Mouse (Mus musculus) midbrain, embryonic 11.5 days (tissue): Measurements from ENCODE around the gene Kansl3. TPM values are rescaled to one million over a fixed set of nuclear protein-coding genes. Genes with fewer than 3 reads are reported as not detected.

ENCODE experiments used
- ATAC-seq: fragments of 200-750 bp; cut with Nextera tagmentation; 2 replicates; pipeline ENCODE4 v1.8.0; 2017; ENCODE audit warnings: moderate TSS enrichment, moderate library complexity; ENCODE audit not compliant: low FRiP score
- DNase-seq: peaks from one replicate; pipeline ENCODE4 v3.0.0; 2015; ENCODE audit warnings: low spot score; ENCODE audit errors: missing footprints
- H3K27ac ChIP-seq: fragments of 300-500 bp; sonication (generic); 2 replicates; pipeline ENCODE4 v1.5.1; 2014; ENCODE audit warnings: low read depth, low read length
- H3K27me3 ChIP-seq: fragments of 300-500 bp; sonication (generic); 2 replicates; pipeline ENCODE4 v1.6.1; 2014; ENCODE audit warnings: mild to moderate bottlenecking, low read length, moderate library complexity, mixed read lengths; ENCODE audit not compliant: control insufficient read depth, insufficient read depth
- H3K36me3 ChIP-seq: fragments of 300-500 bp; sonication (generic); 2 replicates; pipeline ENCODE4 v1.6.1; 2014; ENCODE audit warnings: mild to moderate bottlenecking, low read length, moderate library complexity, mixed read lengths; ENCODE audit not compliant: control insufficient read depth, insufficient read depth
- H3K4me1 ChIP-seq: fragments of 300-500 bp; sonication (generic); 2 replicates; pipeline ENCODE4 v1.6.1; 2014; ENCODE audit warnings: low read length; ENCODE audit not compliant: control insufficient read depth, insufficient read depth
- H3K4me2 ChIP-seq: fragments of 300-500 bp; sonication (generic); 2 replicates; pipeline ENCODE4 v1.6.1; 2014; ENCODE audit warnings: mild to moderate bottlenecking, moderate library complexity
- H3K4me3 ChIP-seq: fragments of 300-500 bp; sonication (generic); 2 replicates; pipeline ENCODE4 v1.5.1; 2014; ENCODE audit warnings: low read depth, low read length
- H3K9ac ChIP-seq: fragments of 300-500 bp; sonication (generic); 2 replicates; pipeline ENCODE4 v1.6.1; 2014; ENCODE audit warnings: low read length
- H3K9me3 ChIP-seq: fragments of 300-500 bp; sonication (generic); 2 replicates; pipeline ENCODE4 v1.6.1; 2016; ENCODE audit warnings: low read length; ENCODE audit not compliant: control insufficient read depth
- WGBS: fragments of 180-500 bp; shearing (Covaris S2); extraction: QIAGEN DNeasy Blood & Tissue Kit; methylation state at CpG from one replicate; pipeline ENCODE4 v1.1.7; 2014; 5-methylcytosine and 5-hydroxymethylcytosine counted together
- polyA plus RNA-seq: library from polyadenylated mRNA; unstranded; fragments of >200 nt; fragmentation: Nextera tagmentation; extraction: Ambion mirVana; gene quantifications from 2 replicates; pipeline ENCODE4 v1.2.1, GENCODE M21; 2014

The Kansl3 gene
- polyA plus RNA-seq, 1 experiment from 2014 or later = 33.9 TPM

DNA sequence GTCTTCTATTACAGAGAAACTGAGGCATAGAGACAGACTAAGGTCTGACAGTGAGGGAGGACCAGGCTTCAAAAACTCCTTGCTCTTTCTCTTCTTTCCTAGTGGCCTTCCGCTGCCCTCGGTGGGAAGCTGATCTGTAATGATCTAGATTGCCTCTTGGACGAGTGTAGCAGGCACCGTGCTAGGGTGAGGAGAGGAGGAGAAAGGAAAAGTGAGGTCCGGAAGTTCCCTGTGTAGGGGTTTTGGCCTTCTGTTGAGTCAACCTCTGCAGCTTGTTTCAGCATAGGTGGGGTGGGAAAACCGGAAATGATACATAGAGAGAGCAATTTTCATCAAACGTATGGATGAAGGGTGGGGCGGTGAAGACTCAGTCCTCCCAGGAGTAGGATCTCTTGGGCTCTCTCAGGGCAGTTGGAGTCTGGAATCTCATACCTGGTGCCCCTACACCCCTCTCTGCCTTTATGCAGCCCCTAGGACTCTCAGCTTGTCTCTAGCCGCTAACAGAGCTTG lies 60.0 kb downstream of the Kansl3 start:
- no peak overlapping the region for H3K4me3 ChIP-seq

DNA sequence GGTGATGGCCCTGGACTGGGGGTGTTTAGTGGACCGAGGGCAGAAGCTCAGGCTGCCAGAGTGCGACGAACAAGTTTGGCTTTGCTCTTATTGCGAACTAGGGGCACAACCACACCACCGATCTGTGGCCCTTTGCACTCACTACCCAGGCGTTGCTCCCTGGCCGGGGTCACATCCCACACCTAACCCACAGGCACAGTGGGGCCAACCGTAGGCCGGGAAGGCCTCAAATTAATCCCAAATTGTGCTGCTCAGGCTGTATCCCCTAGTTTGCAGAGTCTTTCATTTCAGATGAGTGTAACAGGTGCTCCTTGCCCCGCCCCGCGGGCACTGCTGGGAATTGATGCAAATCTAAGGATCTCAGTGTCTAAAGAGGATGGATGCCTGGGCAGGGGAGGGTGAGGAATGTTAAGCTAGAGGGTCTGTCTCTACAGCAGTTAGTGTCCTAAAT lies 60.5 kb downstream of the Kansl3 start:
- 5% methylated on average over 12 of the region's 12 CpGs for WGBS
- Histone ChIP-seq H3K9me3 (no peaks in the 10 kb centered on the region), H3K4me1 (peaks cover 8% of the 10 kb centered on the region), H3K4me2 (peak overlapping the region; percentile 97), H3K36me3 (no peaks in the 10 kb centered on the region), H3K4me3 (peak overlapping the region; percentile 54), H3K27ac (no peak overlapping the region), H3K9ac (peak overlapping the region; percentile 60; the same call in 1 of the 2 replicates), H3K27me3 (peaks cover 13% of the 10 kb centered on the region; the same call in 1 of the 2 replicates)
- DNase-seq (peak; percentile 88), ATAC-seq (no peak)

More for the DNA sequence above, 60.0 kb downstream of the Kansl3 start:
- no peak for DNase-seq
- H3K4me1 ChIP-seq = peaks cover 8% of the 10 kb centered on the region
- H3K4me2 ChIP-seq = no peak overlapping the region
- H3K9ac ChIP-seq = no peak overlapping the region
- H3K27ac ChIP-seq = no peak overlapping the region
- H3K36me3 ChIP-seq = no peaks in the 10 kb centered on the region
- WGBS = 61% methylated on average over 9 of the region's 9 CpGs
- H3K27me3 ChIP-seq = peaks cover 13% of the 10 kb centered on the region; the same call in 1 of the 2 replicates
- H3K9me3 ChIP-seq = no peaks in the 10 kb centered on the region
- ATAC-seq = no peak

DNA sequence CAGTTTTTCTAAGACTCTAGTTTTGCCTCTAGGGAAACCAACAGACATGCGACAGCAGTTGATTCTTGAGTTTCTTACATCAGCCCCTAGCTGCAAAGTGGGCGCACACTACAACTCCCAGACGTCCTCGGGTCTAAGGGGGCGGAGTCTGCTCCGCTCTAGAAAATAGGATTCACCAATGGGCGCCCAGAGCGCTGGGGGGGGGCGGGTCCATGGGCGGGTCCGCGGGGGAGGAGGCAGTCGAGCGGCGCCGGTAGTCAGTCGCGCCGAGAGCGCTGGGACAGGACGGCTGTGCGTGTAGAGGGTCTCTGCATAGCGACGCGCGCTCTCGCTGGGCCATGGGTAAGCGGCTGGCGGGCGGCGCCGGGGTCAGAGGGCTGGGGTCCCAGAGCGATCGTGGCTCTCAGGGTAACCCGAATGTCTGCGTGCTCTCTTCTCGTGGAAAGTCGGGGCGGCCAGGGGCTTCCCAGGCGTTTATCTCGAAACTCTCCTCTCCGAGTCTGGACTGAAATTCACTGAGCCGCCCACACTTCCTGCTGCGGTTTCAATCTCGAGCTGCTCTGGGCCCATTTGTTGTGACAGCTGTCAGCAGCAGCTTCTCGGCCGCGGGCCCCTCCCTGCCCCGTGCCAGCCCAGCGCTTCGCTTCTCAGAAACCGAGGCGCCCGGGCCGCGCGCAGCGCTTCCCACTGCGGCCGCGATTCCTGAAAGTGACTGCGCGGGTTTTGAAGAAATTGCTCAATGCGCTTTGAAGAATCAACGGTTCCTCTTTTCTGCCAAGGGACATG lies 61.3 kb downstream of the Kansl3 start, which contains the start of gene Arid5a:
Gene Arid5a, plus strand, starts transcription at position 239 of the 786 bp plus-strand sequence.
- H3K4me1 ChIP-seq = peaks cover 13% of the 10 kb centered on the region
- H3K4me3 ChIP-seq = peak within 1 kb of the TSS; percentile 54
- peak within 1 kb of the TSS; percentile 97 for H3K4me2 ChIP-seq
- no peaks in the 10 kb centered on the region for H3K36me3 ChIP-seq
- peak; percentile 99 for DNase-seq
- peak; percentile 94 for ATAC-seq
- no peaks in the 10 kb centered on the region for H3K9me3 ChIP-seq
- no peak within 1 kb of the TSS for H3K27ac ChIP-seq
- H3K27me3 ChIP-seq = peaks cover 18% of the 10 kb centered on the region; the same call in 1 of the 2 replicates
- WGBS = under 1% methylated on average over 65 of the region's 65 CpGs
- peak within 1 kb of the TSS; percentile 60 for H3K9ac ChIP-seq

DNA sequence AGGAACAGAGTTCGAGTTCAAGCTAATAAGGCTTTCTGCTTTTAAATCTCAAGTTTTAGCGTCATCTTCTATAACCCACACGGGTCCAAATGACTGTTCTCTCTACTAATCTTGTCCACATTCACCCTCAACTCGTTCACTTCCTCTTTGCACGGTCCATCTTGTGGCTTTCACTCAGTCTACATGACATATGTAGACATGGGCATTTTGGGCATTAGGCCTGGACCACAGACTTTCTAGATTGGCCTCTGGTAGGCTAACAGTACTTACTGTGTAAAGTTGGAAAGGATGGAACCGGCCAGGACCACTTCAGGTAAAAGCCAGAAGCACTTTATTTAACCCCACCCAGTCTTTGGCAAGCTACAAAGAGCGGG lies 61.9 kb downstream of the Kansl3 start:
- WGBS = 70% methylated on average over 7 of the region's 7 CpGs
- Histone ChIP-seq H3K4me3 (no peak overlapping the region), H3K27ac (no peak overlapping the region), H3K27me3 (peaks cover 18% of the 10 kb centered on the region; the same call in 1 of the 2 replicates), H3K36me3 (no peaks in the 10 kb centered on the region), H3K9ac (no peak overlapping the region), H3K4me1 (peaks cover 13% of the 10 kb centered on the region), H3K4me2 (no peak overlapping the region), H3K9me3 (no peaks in the 10 kb centered on the region)
- ATAC-seq = peak; percentile 34
- DNase-seq = no peak

DNA sequence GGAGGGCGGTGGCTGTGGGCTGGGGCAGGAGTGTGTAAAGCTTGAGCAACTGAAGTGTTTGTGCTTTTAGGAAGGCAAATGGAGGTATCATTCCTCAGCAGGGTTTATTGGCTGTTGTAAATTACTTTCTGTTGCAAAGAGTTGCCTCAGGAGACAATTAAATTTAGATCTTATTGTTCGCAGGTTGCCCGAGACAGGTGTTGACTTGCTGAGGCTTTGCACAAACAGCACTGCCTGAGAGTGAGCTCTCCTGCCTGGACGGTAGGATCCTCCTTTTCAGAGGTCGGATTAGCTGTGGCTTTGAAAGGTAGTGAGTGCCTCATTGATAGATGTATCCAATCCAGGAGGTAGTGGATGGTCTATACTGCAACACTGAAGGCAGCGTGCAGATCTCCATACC lies 62.9 kb downstream of the Kansl3 start:
- DNase-seq (peak; percentile 80), ATAC-seq (no peak)
- Histone ChIP-seq H3K27me3 (peaks cover 18% of the 10 kb centered on the region; the same call in 1 of the 2 replicates), H3K27ac (no peak overlapping the region), H3K9ac (no peak overlapping the region), H3K4me1 (peaks cover 13% of the 10 kb centered on the region), H3K36me3 (no peaks in the 10 kb centered on the region), H3K4me2 (no peak overlapping the region), H3K4me3 (no peak overlapping the region), H3K9me3 (no peaks in the 10 kb centered on the region)
- WGBS = 77% methylated on average over 6 of the region's 6 CpGs

DNA sequence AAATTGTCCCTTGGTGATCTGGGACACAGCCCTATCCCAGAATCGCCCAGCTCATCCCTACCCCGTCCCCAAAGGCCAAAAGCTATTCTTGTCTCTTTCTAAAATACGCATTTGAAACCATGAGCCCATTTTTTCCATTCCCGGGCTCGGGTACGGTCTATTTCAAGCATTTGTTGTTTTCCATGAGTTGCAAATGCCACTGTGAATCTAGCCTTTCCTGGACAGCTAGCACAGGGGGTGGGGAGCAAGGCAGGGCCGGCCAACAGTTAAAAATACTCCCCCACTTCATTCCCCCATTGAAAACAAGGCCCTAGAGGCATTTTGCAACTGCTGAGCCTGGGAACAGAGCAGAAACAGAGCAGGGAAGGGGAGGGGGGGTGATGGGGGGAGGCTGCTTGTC lies 64.2 kb downstream of the Kansl3 start:
- H3K27me3 ChIP-seq = peaks cover 18% of the 10 kb centered on the region; the same call in 1 of the 2 replicates
- H3K4me2 ChIP-seq = no peak overlapping the region
- no peaks in the 10 kb centered on the region for H3K9me3 ChIP-seq
- DNase-seq (peak; percentile 53), ATAC-seq (no peak)
- H3K27ac ChIP-seq = no peak overlapping the region
- no peak overlapping the region for H3K4me3 ChIP-seq
- 75% methylated on average over 7 of the region's 7 CpGs for WGBS
- no peaks in the 10 kb centered on the region for H3K36me3 ChIP-seq
- peaks cover 13% of the 10 kb centered on the region for H3K4me1 ChIP-seq
- H3K9ac ChIP-seq = no peak overlapping the region

DNA sequence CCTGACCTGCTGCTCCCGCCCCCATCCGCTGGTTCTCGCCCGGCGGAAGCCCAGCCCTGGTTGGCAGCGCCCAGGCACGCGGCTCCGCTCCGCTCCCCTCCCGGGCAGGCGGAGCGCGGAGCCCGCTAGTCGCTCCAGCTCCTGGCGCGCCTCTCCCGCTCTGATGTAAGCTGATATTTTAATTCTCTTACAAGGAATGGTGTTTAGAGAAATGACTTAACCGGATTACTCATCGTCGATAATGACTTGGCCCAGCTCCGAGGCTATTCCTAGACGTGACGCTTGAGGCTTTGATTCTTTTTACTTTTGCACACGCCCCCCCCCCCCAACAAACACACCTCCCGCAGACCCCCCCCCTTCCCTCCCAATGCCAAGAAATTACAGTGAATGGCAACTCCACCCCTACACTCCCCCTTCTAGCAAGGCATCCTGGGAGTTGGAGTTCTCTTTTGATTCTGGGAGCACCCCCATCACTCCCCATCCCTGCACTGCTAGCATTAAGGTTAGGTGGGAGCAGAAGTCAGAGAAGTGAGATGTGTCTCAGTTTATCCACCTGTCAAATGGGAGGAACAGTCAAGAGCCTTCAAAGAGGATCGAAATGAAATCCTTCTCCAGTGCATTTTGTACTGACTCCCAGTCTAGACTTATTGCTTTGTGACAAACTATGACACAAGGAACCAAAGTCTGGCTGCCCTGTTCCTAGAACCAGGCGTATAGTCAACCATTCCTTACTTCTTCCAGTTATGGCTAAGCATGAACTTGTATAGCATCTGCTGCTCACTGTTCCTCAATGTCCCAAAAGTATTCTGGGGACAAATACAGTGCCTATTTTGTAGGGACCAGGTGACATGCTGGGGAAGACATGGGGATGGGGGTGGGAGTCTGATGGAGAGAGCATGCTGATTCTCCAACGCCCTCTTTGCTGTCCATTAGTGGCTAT lies 65.3 kb downstream of the Kansl3 start:
- no peaks in the 10 kb centered on the region for H3K9me3 ChIP-seq
- H3K4me2 ChIP-seq = peak overlapping the region; percentile 54
- H3K27me3 ChIP-seq = peaks cover 9% of the 10 kb centered on the region; the same call in 1 of the 2 replicates
- 9% methylated on average over 29 of the region's 30 CpGs for WGBS
- no peak overlapping the region for H3K27ac ChIP-seq
- peak; percentile 92 for DNase-seq
- peaks cover 10% of the 10 kb centered on the region for H3K4me1 ChIP-seq
- H3K4me3 ChIP-seq = peak overlapping the region; percentile 28
- H3K9ac ChIP-seq = peak overlapping the region; percentile 24; the same call in 1 of the 2 replicates
- peak; percentile 33; the same call in 1 of the 2 replicates for ATAC-seq
- no peaks in the 10 kb centered on the region for H3K36me3 ChIP-seq

DNA sequence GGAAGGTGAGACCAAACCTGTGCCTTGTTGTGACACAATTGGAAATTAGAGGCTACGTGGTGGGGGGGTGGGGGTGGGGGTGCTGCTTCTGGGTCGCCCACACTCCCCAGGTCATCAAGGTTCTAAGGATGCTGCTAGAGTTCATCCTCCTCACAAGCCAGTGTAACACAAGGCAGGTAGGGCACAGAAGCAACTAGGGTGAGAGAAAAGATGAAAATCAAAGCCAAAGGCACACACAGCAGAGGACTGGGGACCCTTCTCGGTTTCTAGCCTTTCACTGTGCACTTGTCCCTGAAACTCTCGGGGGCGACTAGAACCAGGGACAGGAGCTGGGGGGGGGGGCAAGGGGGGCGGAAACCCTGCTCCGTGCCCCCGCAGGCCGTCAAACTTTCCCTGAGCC lies 66.0 kb downstream of the Kansl3 start:
- Histone ChIP-seq H3K9me3 (no peaks in the 10 kb centered on the region), H3K4me1 (peaks cover 5% of the 10 kb centered on the region), H3K27me3 (peaks cover 7% of the 10 kb centered on the region), H3K27ac (no peak overlapping the region), H3K36me3 (no peaks in the 10 kb centered on the region), H3K4me3 (peak overlapping the region; percentile 28), H3K9ac (peak overlapping the region; percentile 24; the same call in 1 of the 2 replicates), H3K4me2 (peak overlapping the region; percentile 54)
- no peak for ATAC-seq
- 19% methylated on average over 9 of the region's 9 CpGs for WGBS
- DNase-seq = no peak
